Mouse (Mus musculus): ENCODE measurements at regions not wholly inside any gene's neighbourhood (a gene's known extent, or its start where the extent isn't known, plus 50 kb on each side); places are given as distances from the start of the nearest gene placed in this dataset.

GRCm38 (mm10) chr4:8417821-8418220 lies 179.0 kb upstream of the Car8 start:
- TF ChIP-seq CTCF (IDR thresholded peaks at IDR 0.05; ENCODE audit: borderline replicate concordance, insufficient read depth, low read depth, low read length), result no peak
- no peak for TF ChIP-seq POLR2A (IDR thresholded peaks at IDR 0.05; ENCODE audit: borderline replicate concordance, insufficient read depth, low read length)

Data from cerebellum, adult 2 months (tissue).